Mouse (Mus musculus): Measurements from ENCODE around the gene Hapln1. TPM values are rescaled to one million over a fixed set of nuclear protein-coding genes. Genes with fewer than 3 reads are reported as not detected.

Hapln1 gene
- polyA plus RNA-seq, 1 experiment, result 0.57 TPM

- TF ChIP-seq POLR2A (IDR thresholded peaks at IDR 0.05; ENCODE audit: borderline replicate concordance, extremely low read depth, insufficient read depth, insufficient read length, poor library complexity, severe bottlenecking), result no peak
- TF ChIP-seq CTCF (IDR thresholded peaks at IDR 0.05; ENCODE audit: borderline replicate concordance, extremely low read depth, insufficient read depth, insufficient read length), result no peak
- peak; percentile 13 for DNase-seq (ENCODE audit: low read depth)
Observed at GRCm38 (mm10) chr13:89600466-89600865, 60.9 kb downstream of the Hapln1 start.

DNA sequence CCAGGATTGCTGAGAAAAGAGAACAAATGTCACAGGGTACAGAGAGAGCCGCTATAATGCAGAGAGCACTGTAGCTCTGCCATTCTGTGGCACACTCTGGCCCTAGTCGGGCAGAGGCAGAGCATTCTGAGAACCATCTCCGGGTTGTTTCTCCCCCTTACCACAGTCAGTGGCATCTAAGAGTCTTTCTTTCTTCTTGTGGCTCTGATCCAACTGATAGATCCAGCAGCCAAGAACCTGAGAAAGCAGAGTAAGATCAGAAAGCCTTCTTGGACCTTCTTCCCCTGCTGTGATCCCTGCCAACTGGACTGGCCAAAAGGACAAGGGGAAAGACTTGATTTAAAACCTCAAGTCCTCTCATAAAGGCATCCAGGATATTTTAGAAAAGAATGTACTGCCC is 63.7 kb downstream of the Hapln1 start:
- no peak for DNase-seq (ENCODE audit: low read depth)
- TF ChIP-seq CTCF (IDR thresholded peaks at IDR 0.05; ENCODE audit: borderline replicate concordance, extremely low read depth, insufficient read depth, insufficient read length), result no peak
- TF ChIP-seq POLR2A (IDR thresholded peaks at IDR 0.05; ENCODE audit: borderline replicate concordance, extremely low read depth, insufficient read depth, insufficient read length, poor library complexity, severe bottlenecking), result no peak

DNA sequence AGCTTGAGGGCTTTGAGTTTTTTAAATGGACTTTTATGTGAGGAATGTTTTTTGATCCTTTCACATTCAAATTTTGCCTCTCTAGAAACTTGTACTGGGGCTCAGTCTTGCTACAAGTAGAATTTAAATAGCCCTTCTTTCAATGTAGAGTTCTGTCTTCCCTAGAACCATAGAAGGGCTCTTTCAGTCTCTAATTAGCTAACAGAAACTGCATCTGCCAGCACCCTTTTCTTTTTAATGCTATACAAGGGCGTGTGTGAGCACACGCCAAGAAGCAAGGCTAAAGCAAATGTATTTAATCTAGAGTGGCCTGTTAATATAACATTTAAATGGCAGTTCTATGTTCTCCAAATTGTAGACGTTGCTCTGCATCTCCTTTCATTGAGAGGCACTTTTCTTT is 67.8 kb downstream of the Hapln1 start:
- DNase-seq (ENCODE audit: low read depth), result peak; percentile 84
- no peak for TF ChIP-seq CTCF (IDR thresholded peaks at IDR 0.05; ENCODE audit: borderline replicate concordance, extremely low read depth, insufficient read depth, insufficient read length)
- TF ChIP-seq POLR2A (IDR thresholded peaks at IDR 0.05; ENCODE audit: borderline replicate concordance, extremely low read depth, insufficient read depth, insufficient read length, poor library complexity, severe bottlenecking), result no peak

GRCm38 (mm10) chr13:89619064-89619463 is 79.5 kb downstream of the Hapln1 start:
- no peak for TF ChIP-seq CTCF (IDR thresholded peaks at IDR 0.05; ENCODE audit: borderline replicate concordance, extremely low read depth, insufficient read depth, insufficient read length)
- TF ChIP-seq POLR2A (IDR thresholded peaks at IDR 0.05; ENCODE audit: borderline replicate concordance, extremely low read depth, insufficient read depth, insufficient read length, poor library complexity, severe bottlenecking), result no peak
- DNase-seq (ENCODE audit: low read depth), result no peak

DNA sequence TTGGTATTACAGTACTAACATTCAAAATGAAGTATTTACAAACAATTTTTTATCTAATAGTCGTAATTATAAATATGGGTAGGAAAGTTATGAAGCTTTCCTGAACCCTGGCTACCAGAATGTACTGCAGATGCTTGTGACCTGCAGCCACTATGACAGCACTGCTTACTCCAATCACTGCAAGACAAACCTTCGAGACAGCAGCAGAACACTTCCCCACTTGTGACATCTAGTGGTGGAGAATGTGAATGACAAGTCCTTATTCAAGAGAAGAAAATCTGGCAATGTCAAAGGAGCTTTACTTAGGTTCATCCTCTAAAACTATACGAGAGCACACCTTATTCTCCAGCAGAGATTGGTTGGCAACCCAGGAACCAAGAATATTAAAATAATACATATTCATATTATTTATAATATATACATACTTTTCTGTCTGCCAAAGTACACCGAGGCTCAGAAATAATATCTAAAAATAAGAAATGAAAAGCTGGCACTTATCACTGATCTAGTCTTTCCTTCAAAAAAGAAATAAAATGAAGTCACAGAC is 94.6 kb downstream of the Hapln1 start:
- TF ChIP-seq CTCF (IDR thresholded peaks at IDR 0.05; ENCODE audit: borderline replicate concordance, extremely low read depth, insufficient read depth, insufficient read length), result peak; percentile 72; the same call in 1 of the 2 replicates
- TF ChIP-seq POLR2A (IDR thresholded peaks at IDR 0.05; ENCODE audit: borderline replicate concordance, extremely low read depth, insufficient read depth, insufficient read length, poor library complexity, severe bottlenecking), result no peak
- peak; percentile 86 for DNase-seq (ENCODE audit: low read depth)

GRCm38 (mm10) chr13:89637012-89637411 is 97.4 kb downstream of the Hapln1 start:
- TF ChIP-seq POLR2A (IDR thresholded peaks at IDR 0.05; ENCODE audit: borderline replicate concordance, extremely low read depth, insufficient read depth, insufficient read length, poor library complexity, severe bottlenecking), result no peak
- no peak for TF ChIP-seq CTCF (IDR thresholded peaks at IDR 0.05; ENCODE audit: borderline replicate concordance, extremely low read depth, insufficient read depth, insufficient read length)
- DNase-seq (ENCODE audit: low read depth), result no peak

DNA sequence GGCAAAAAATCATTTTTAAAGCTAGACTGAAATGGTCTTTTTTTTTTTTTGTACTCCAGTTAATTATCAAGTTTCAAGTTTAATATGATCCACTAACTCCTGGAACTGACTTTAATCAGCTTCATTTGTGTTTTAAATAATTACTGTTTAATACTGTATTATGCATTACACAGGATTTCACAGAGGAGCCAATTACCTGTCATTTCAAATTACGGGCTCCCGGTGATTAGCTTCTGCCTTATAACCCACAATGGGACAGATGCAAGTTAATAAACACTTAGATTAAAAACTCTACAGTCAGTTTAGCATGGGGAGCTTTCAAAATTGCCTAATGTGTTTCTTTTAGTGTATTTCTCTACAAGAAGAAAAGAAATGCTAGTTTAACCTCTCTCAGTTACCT is 106.0 kb downstream of the Hapln1 start:
- TF ChIP-seq POLR2A (IDR thresholded peaks at IDR 0.05; ENCODE audit: borderline replicate concordance, extremely low read depth, insufficient read depth, insufficient read length, poor library complexity, severe bottlenecking) (no peak), CTCF (IDR thresholded peaks at IDR 0.05; ENCODE audit: borderline replicate concordance, extremely low read depth, insufficient read depth, insufficient read length) (no peak)
- peak; percentile 51 for DNase-seq (ENCODE audit: low read depth)

GRCm38 (mm10) chr13:89652773-89653172 is 113.2 kb downstream of the Hapln1 start:
- DNase-seq (ENCODE audit: low read depth), result no peak
- TF ChIP-seq CTCF (IDR thresholded peaks at IDR 0.05; ENCODE audit: borderline replicate concordance, extremely low read depth, insufficient read depth, insufficient read length), result no peak
- no peak for TF ChIP-seq POLR2A (IDR thresholded peaks at IDR 0.05; ENCODE audit: borderline replicate concordance, extremely low read depth, insufficient read depth, insufficient read length, poor library complexity, severe bottlenecking)

DNA sequence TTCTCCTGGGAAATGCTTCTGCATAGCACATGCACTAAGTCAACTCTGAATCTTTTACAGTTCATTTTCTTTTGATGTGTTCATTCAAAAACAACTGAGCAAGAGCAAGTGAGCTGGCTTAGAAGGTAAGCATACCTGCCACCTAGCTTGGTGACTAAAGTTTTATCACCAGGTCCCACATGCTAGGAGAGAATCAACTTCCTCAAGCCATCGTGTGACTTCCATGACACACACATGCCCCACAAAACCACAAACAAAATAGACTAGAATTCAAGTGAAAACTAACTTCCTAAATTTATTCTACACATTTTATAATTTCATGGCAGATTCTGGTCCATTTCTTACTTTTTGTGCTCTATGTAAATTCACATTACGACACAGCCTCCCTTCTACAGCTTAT is 113.7 kb downstream of the Hapln1 start:
- DNase-seq (ENCODE audit: low read depth), result no peak
- TF ChIP-seq POLR2A (IDR thresholded peaks at IDR 0.05; ENCODE audit: borderline replicate concordance, extremely low read depth, insufficient read depth, insufficient read length, poor library complexity, severe bottlenecking), result no peak
- TF ChIP-seq CTCF (IDR thresholded peaks at IDR 0.05; ENCODE audit: borderline replicate concordance, extremely low read depth, insufficient read depth, insufficient read length), result no peak

- no peak for DNase-seq (ENCODE audit: low read depth)
- TF ChIP-seq CTCF (IDR thresholded peaks at IDR 0.05; ENCODE audit: borderline replicate concordance, extremely low read depth, insufficient read depth, insufficient read length) (no peak), POLR2A (IDR thresholded peaks at IDR 0.05; ENCODE audit: borderline replicate concordance, extremely low read depth, insufficient read depth, insufficient read length, poor library complexity, severe bottlenecking) (no peak)
Observed at GRCm38 (mm10) chr13:89657046-89657445, 117.5 kb downstream of the Hapln1 start.

Other genes with a start within 250 kb of the Hapln1 start
- gene Vcan, start 202.7 kb downstream of the Hapln1 start, polyA plus RNA-seq (2012; rRNA removed), result 35.3 and 58.0 TPM in 2 replicates

Measured in brain, embryonic 14.5 days (tissue).